Mouse (Mus musculus): ENCODE measurements around the gene Ubxn4. TPM values are rescaled to one million over a fixed set of nuclear protein-coding genes. Genes with fewer than 3 reads are reported as not detected.

The Ubxn4 gene
- polyA plus RNA-seq, 1 experiment: 22.0 TPM

- no peak for TF ChIP-seq MAX (IDR thresholded peaks at IDR 0.05)
- no peak for TF ChIP-seq MYOG (IDR thresholded peaks at IDR 0.05; ENCODE audit: control insufficient read depth, extremely low read depth, insufficient read length)
- no peak for TF ChIP-seq FOSL1 (IDR thresholded peaks at IDR 0.05; ENCODE audit: insufficient read depth, low read length, poor library complexity, severe bottlenecking)
- no peak for TF ChIP-seq CTCF (IDR thresholded peaks at IDR 0.05; ENCODE audit: control insufficient read depth, insufficient read depth, insufficient read length)
- no peak for TF ChIP-seq USF1 (IDR thresholded peaks at IDR 0.05; ENCODE audit: low read depth)
- no peak for TF ChIP-seq CEBPB (IDR thresholded peaks at IDR 0.05; ENCODE audit: low read depth)
- no peak for TF ChIP-seq MYOD1 (IDR thresholded peaks at IDR 0.05; ENCODE audit: control insufficient read depth, insufficient read length, low read depth)
- Histone ChIP-seq H3K4me3 (ENCODE audit: insufficient read depth, poor library complexity, severe bottlenecking) (no peak overlapping the region), H3K79me3 (ENCODE audit: low read depth) (no peaks in the 10 kb centered on the region), H3K79me2 (ENCODE audit: control insufficient read depth, insufficient read depth) (no peaks in the 10 kb centered on the region), H3K27me3 (ENCODE audit: control insufficient read depth, insufficient read depth, insufficient read length) (no peaks in the 10 kb centered on the region), H3ac (ENCODE audit: control insufficient read depth, insufficient read length, low read depth) (no peak overlapping the region), H3K36me3 (ENCODE audit: control insufficient read depth, insufficient read depth) (peaks cover 89% of the 10 kb centered on the region)
Observed at GRCm38 (mm10) chr1:128270731-128271130, 27.0 kb downstream of the Ubxn4 start.

- Histone ChIP-seq H3K27me3 (ENCODE audit: control insufficient read depth, insufficient read depth, insufficient read length) (no peaks in the 10 kb centered on the region), H3ac (ENCODE audit: control insufficient read depth, insufficient read length, low read depth) (no peak overlapping the region), H3K79me3 (ENCODE audit: low read depth) (no peaks in the 10 kb centered on the region), H3K4me3 (ENCODE audit: insufficient read depth, poor library complexity, severe bottlenecking) (no peak overlapping the region), H3K79me2 (ENCODE audit: control insufficient read depth, insufficient read depth) (no peaks in the 10 kb centered on the region), H3K36me3 (ENCODE audit: control insufficient read depth, insufficient read depth) (peaks cover 84% of the 10 kb centered on the region)
- TF ChIP-seq CTCF (IDR thresholded peaks at IDR 0.05; ENCODE audit: control insufficient read depth, insufficient read depth, insufficient read length) (no peak), USF1 (IDR thresholded peaks at IDR 0.05; ENCODE audit: low read depth) (no peak), MAX (IDR thresholded peaks at IDR 0.05) (no peak), FOSL1 (IDR thresholded peaks at IDR 0.05; ENCODE audit: insufficient read depth, low read length, poor library complexity, severe bottlenecking) (no peak), MYOD1 (IDR thresholded peaks at IDR 0.05; ENCODE audit: control insufficient read depth, insufficient read length, low read depth) (no peak), CEBPB (IDR thresholded peaks at IDR 0.05; ENCODE audit: low read depth) (no peak), MYOG (IDR thresholded peaks at IDR 0.05; ENCODE audit: control insufficient read depth, extremely low read depth, insufficient read length) (no peak)
Observed at GRCm38 (mm10) chr1:128275908-128276307, 32.1 kb downstream of the Ubxn4 start.

GRCm38 (mm10) chr1:128278563-128278962, 34.8 kb downstream of the Ubxn4 start:
- Histone ChIP-seq H3K4me3 (ENCODE audit: insufficient read depth, poor library complexity, severe bottlenecking) (no peak overlapping the region), H3K36me3 (ENCODE audit: control insufficient read depth, insufficient read depth) (peaks cover 66% of the 10 kb centered on the region), H3K79me3 (ENCODE audit: low read depth) (no peaks in the 10 kb centered on the region), H3K27me3 (ENCODE audit: control insufficient read depth, insufficient read depth, insufficient read length) (no peaks in the 10 kb centered on the region), H3K79me2 (ENCODE audit: control insufficient read depth, insufficient read depth) (no peaks in the 10 kb centered on the region), H3ac (ENCODE audit: control insufficient read depth, insufficient read length, low read depth) (no peak overlapping the region)
- no peak for TF ChIP-seq MYOD1 (IDR thresholded peaks at IDR 0.05; ENCODE audit: control insufficient read depth, insufficient read length, low read depth)
- no peak for TF ChIP-seq CTCF (IDR thresholded peaks at IDR 0.05; ENCODE audit: control insufficient read depth, insufficient read depth, insufficient read length)
- no peak for TF ChIP-seq USF1 (IDR thresholded peaks at IDR 0.05; ENCODE audit: low read depth)
- no peak for TF ChIP-seq MAX (IDR thresholded peaks at IDR 0.05)
- no peak for TF ChIP-seq MYOG (IDR thresholded peaks at IDR 0.05; ENCODE audit: control insufficient read depth, extremely low read depth, insufficient read length)
- no peak for TF ChIP-seq FOSL1 (IDR thresholded peaks at IDR 0.05; ENCODE audit: insufficient read depth, low read length, poor library complexity, severe bottlenecking)
- TF ChIP-seq CEBPB (IDR thresholded peaks at IDR 0.05; ENCODE audit: low read depth): no peak

DNA sequence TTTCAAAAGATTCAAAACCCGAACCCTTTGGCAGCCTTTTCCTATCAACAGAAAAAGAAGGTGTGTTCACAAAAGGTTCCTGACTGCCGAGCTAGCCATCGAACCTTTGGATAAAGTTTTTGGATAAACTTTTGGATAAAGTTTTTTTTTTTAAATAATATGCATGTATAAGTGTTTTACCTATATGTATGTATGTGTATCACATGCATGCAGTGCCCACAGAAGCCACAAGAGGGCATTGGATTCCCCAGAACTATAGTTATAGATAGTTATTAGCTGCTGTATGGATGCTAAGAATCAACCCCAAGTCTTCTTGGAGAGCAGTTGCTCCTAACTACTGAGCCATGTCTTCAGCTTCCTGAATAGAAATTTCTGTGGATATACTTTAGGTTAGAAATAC, 38.0 kb downstream of the Ubxn4 start:
- Histone ChIP-seq H3K36me3 (ENCODE audit: control insufficient read depth, insufficient read depth) (peaks cover 34% of the 10 kb centered on the region), H3K4me3 (ENCODE audit: insufficient read depth, poor library complexity, severe bottlenecking) (no peak overlapping the region), H3ac (ENCODE audit: control insufficient read depth, insufficient read length, low read depth) (no peak overlapping the region), H3K79me2 (ENCODE audit: control insufficient read depth, insufficient read depth) (no peaks in the 10 kb centered on the region), H3K27me3 (ENCODE audit: control insufficient read depth, insufficient read depth, insufficient read length) (no peaks in the 10 kb centered on the region), H3K79me3 (ENCODE audit: low read depth) (no peaks in the 10 kb centered on the region)
- TF ChIP-seq CEBPB (IDR thresholded peaks at IDR 0.05; ENCODE audit: low read depth) (no peak), CTCF (IDR thresholded peaks at IDR 0.05; ENCODE audit: control insufficient read depth, insufficient read depth, insufficient read length) (no peak), MYOD1 (IDR thresholded peaks at IDR 0.05; ENCODE audit: control insufficient read depth, insufficient read length, low read depth) (no peak), MYOG (IDR thresholded peaks at IDR 0.05; ENCODE audit: control insufficient read depth, extremely low read depth, insufficient read length) (no peak), USF1 (IDR thresholded peaks at IDR 0.05; ENCODE audit: low read depth) (no peak), FOSL1 (IDR thresholded peaks at IDR 0.05; ENCODE audit: insufficient read depth, low read length, poor library complexity, severe bottlenecking) (no peak), MAX (IDR thresholded peaks at IDR 0.05) (no peak)

DNA sequence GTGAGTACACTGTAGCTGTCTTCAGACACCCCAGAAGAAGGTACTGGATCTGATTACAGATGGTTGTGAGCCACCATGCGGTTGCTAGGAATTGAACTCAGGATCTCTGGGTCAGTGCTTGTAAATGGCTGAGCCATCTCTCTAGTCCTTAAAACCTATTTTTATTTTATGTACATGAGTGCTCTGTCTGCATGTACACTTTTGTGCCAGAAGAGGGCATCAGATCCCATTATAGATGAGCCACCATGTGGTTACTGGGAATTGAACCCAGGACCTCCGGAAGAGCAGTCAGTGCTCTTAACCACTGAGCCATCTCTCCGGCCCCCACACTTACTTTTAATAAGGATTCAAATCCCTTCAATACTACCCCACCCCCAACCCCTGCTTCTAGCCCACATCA, 39.2 kb downstream of the Ubxn4 start:
- no peak overlapping the region for H3ac ChIP-seq (ENCODE audit: control insufficient read depth, insufficient read length, low read depth)
- peaks cover 23% of the 10 kb centered on the region for H3K36me3 ChIP-seq (ENCODE audit: control insufficient read depth, insufficient read depth)
- no peaks in the 10 kb centered on the region for H3K79me2 ChIP-seq (ENCODE audit: control insufficient read depth, insufficient read depth)
- H3K27me3 ChIP-seq (ENCODE audit: control insufficient read depth, insufficient read depth, insufficient read length): no peaks in the 10 kb centered on the region
- H3K4me3 ChIP-seq (ENCODE audit: insufficient read depth, poor library complexity, severe bottlenecking): no peak overlapping the region
- H3K79me3 ChIP-seq (ENCODE audit: low read depth): no peaks in the 10 kb centered on the region
- no peak for TF ChIP-seq FOSL1 (IDR thresholded peaks at IDR 0.05; ENCODE audit: insufficient read depth, low read length, poor library complexity, severe bottlenecking)
- no peak for TF ChIP-seq MYOG (IDR thresholded peaks at IDR 0.05; ENCODE audit: control insufficient read depth, extremely low read depth, insufficient read length)

DNA sequence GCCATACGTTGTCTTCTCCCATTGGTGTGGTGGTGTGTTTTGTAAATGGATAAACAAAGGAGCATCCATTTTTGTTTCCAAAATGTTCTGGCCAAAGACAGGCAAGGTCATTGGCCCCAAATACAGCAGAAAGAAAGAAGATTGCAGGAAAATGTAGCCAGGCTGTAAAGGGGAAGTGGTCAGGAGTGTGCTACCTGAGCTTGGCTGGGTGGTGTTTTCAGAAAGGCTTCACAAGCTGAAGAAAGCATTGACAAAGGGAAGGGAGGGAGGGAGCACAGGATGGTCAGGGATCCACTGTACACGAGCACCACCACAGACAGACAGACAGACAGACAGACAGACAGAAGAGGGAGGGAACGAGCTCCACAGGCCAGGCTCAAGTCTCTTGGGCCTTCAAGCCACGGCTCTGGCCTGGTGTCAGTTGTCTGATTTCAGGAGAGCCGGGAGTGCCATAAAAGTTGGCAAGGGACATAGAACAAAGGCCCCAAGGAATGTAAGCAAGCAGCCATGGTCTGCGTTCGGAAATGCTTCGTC, 40.5 kb downstream of the Ubxn4 start:
- no peaks in the 10 kb centered on the region for H3K79me2 ChIP-seq (ENCODE audit: control insufficient read depth, insufficient read depth)
- no peak overlapping the region for H3K4me3 ChIP-seq (ENCODE audit: insufficient read depth, poor library complexity, severe bottlenecking)
- H3ac ChIP-seq (ENCODE audit: control insufficient read depth, insufficient read length, low read depth): no peak overlapping the region
- peaks cover 13% of the 10 kb centered on the region for H3K36me3 ChIP-seq (ENCODE audit: control insufficient read depth, insufficient read depth)
- no peaks in the 10 kb centered on the region for H3K27me3 ChIP-seq (ENCODE audit: control insufficient read depth, insufficient read depth, insufficient read length)
- no peaks in the 10 kb centered on the region for H3K79me3 ChIP-seq (ENCODE audit: low read depth)
- no peak for TF ChIP-seq MAX (IDR thresholded peaks at IDR 0.05)
